Mouse (Mus musculus): ENCODE data around the gene Recql. TPM values are rescaled to one million over a fixed set of nuclear protein-coding genes. Genes with fewer than 3 reads are reported as not detected.

Recql gene
- total and polyA plus RNA-seq, 3 experiments: 39.1 to 48.4 TPM; not detected in 1

- Histone ChIP-seq H3K36me3 (ENCODE audit: control insufficient read depth in 1 of 2, insufficient read depth in 2 of 2, low read length in 2 of 2) (no peaks in the 10 kb centered on the region), H3K4me3 (ENCODE audit: control insufficient read depth in 1 of 2, insufficient read depth in 1 of 2, low read depth in 2 of 2, low read length in 2 of 2) (no peak overlapping the region), H3K27ac (ENCODE audit: control insufficient read depth, low read depth, low read length) (no peak overlapping the region), H3K9ac (ENCODE audit: control insufficient read depth, low read depth, low read length, poor library complexity, severe bottlenecking) (no peak overlapping the region), H3K79me2 (ENCODE audit: control insufficient read depth, insufficient read depth, low read length, poor library complexity) (no peaks in the 10 kb centered on the region), H3K4me1 (ENCODE audit: control insufficient read depth in 1 of 2, insufficient read depth in 2 of 2, low read length in 2 of 2) (no peaks in the 10 kb centered on the region), H3K27me3 (ENCODE audit: control insufficient read depth in 1 of 2, insufficient read depth in 2 of 2, low read length in 2 of 2) (no peaks in the 10 kb centered on the region), H3K9me3 (replicated peaks; ENCODE audit: insufficient read depth, low read length) (no peaks in the 10 kb centered on the region)
- DNase-seq (ENCODE audit: low read depth, low spot score): no peak
- TF ChIP-seq CHD2 (IDR thresholded peaks at IDR 0.05; ENCODE audit: low read length) (no peak), UBTF (IDR thresholded peaks at IDR 0.05; ENCODE audit: borderline replicate concordance, insufficient read depth, low read depth, low read length) (no peak), BHLHE40 (IDR thresholded peaks at IDR 0.05; ENCODE audit: borderline replicate concordance, low read depth, low read length) (no peak), USF1 (IDR thresholded peaks at IDR 0.05; ENCODE audit: low read depth, low read length) (no peak), POLR2AphosphoS5 (IDR thresholded peaks at IDR 0.05; ENCODE audit: borderline replicate concordance, low read depth, low read length) (no peak), TAL1 (IDR thresholded peaks at IDR 0.05; ENCODE audit: low read length) (no peak), ELF1 (IDR thresholded peaks at IDR 0.05; ENCODE audit: low read depth, low read length) (no peak), CTCF (IDR thresholded peaks at IDR 0.05 in 2 of 3, conservative IDR thresholded peaks at IDR 0.05 in 1 of 3; ENCODE audit: control insufficient read depth in 1 of 3, insufficient read depth in 1 of 3, low read depth in 2 of 3, low read length in 3 of 3, poor library complexity in 1 of 3, severe bottlenecking in 1 of 3) (no peak), ETS1 (IDR thresholded peaks at IDR 0.05; ENCODE audit: low read depth, low read length) (no peak), MAZ (IDR thresholded peaks at IDR 0.05; ENCODE audit: low read depth, low read length) (no peak), GABPA (IDR thresholded peaks at IDR 0.05; ENCODE audit: low read depth, low read length) (no peak), JUND (IDR thresholded peaks at IDR 0.05; ENCODE audit: low read depth, low read length) (no peak)
These were observed 27.7 kb upstream of the Recql start for GRCm38 (mm10) chr6:142414597-142414996.

GRCm38 (mm10) chr6:142413845-142414244, 27.0 kb upstream of the Recql start:
- no peak overlapping the region for H3K27ac ChIP-seq (ENCODE audit: control insufficient read depth, low read depth, low read length)
- no peaks in the 10 kb centered on the region for H3K4me1 ChIP-seq (ENCODE audit: control insufficient read depth in 1 of 2, insufficient read depth in 2 of 2, low read length in 2 of 2)
- H3K4me3 ChIP-seq (ENCODE audit: control insufficient read depth in 1 of 2, insufficient read depth in 1 of 2, low read depth in 2 of 2, low read length in 2 of 2): no peak overlapping the region
- no peak overlapping the region for H3K9ac ChIP-seq (ENCODE audit: control insufficient read depth, low read depth, low read length, poor library complexity, severe bottlenecking)
- H3K9me3 ChIP-seq (replicated peaks; ENCODE audit: insufficient read depth, low read length): no peaks in the 10 kb centered on the region
- TF ChIP-seq ZKSCAN1 (IDR thresholded peaks at IDR 0.05; ENCODE audit: low read depth, low read length) (no peak), ZNF384 (IDR thresholded peaks at IDR 0.05; ENCODE audit: low read depth, low read length) (no peak), ZC3H11A (IDR thresholded peaks at IDR 0.05; ENCODE audit: low read depth, low read length) (no peak), TCF12 (IDR thresholded peaks at IDR 0.05; ENCODE audit: low read depth, low read length) (no peak), MYC (IDR thresholded peaks at IDR 0.05; ENCODE audit: low read depth, low read length) (no peak), CHD1 (IDR thresholded peaks at IDR 0.05; ENCODE audit: low read depth, low read length) (no peak), POLR2AphosphoS2 (IDR thresholded peaks at IDR 0.05; ENCODE audit: low read length) (no peak), TBP (IDR thresholded peaks at IDR 0.05; ENCODE audit: low read depth, low read length) (no peak), SIN3A (IDR thresholded peaks at IDR 0.05; ENCODE audit: low read length) (no peak), RAD21 (IDR thresholded peaks at IDR 0.05; ENCODE audit: low read depth, low read length) (no peak)
- H3K79me2 ChIP-seq (ENCODE audit: control insufficient read depth, insufficient read depth, low read length, poor library complexity): no peaks in the 10 kb centered on the region
- no peak for DNase-seq (ENCODE audit: low read depth, low spot score)
- H3K36me3 ChIP-seq (ENCODE audit: control insufficient read depth in 1 of 2, insufficient read depth in 2 of 2, low read length in 2 of 2): no peaks in the 10 kb centered on the region
- no peaks in the 10 kb centered on the region for H3K27me3 ChIP-seq (ENCODE audit: control insufficient read depth in 1 of 2, insufficient read depth in 2 of 2, low read length in 2 of 2)

Measured in MEL (cell line).